Mouse (Mus musculus) cerebellum, adult 11-12 months (tissue): ENCODE measurements around the gene Gm42906.

Source experiments
- DNase-seq: peaks from one replicate; pipeline ENCODE4 v3.0.0; 2022

The Gm42906 gene

GRCm38 (mm10) chr5:151181288-151181687, 246.7 kb downstream of the Gm42906 start:
- DNase-seq = no peak

- no peak for DNase-seq
Measured at GRCm38 (mm10) chr5:151180176-151180785, 247.7 kb downstream of the Gm42906 start.

DNA sequence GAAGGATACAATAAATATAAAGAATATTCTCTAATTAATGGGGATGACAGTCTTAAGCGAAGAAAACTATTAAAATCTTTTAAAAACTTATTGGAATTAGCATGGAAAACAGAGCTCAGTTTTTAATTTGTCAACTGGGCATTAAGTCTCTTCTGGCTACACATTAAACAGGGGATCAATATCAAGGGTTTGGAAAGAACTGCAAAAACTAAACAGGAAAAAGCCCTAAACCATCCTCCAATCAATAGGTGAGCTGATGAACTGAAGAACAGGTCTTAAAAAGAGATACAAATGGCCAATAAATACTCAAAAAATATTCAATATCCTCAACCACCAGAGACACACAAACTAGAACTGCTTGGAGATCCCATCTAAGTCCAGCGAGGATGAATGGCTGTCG, 250.8 kb downstream of the Gm42906 start:
- DNase-seq = no peak

DNA sequence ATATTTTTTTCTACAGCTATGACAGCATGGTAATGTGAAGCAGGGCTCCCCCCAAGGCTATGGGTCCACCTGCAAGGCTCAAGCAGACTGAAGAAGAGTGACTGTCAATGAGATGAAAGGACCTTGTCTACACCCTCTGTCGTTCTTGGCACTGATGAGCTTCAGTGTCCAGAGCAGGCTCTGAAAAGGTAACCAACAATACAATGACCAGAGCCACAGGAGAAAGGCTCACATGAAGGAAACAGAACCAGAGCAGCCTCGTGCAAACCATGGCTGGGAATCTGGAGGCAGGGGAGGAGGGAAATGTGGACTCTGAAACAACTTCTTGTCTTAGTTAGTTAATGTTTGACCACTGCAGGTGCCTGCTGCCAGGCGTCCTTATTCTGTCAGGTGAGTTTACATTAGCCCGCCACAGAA, 252.1 kb downstream of the Gm42906 start:
- no peak for DNase-seq

- no peak for DNase-seq
Measured at GRCm38 (mm10) chr5:151174485-151175460, 253.2 kb downstream of the Gm42906 start.

GRCm38 (mm10) chr5:151173774-151174173, 254.2 kb downstream of the Gm42906 start:
- DNase-seq = no peak

DNA sequence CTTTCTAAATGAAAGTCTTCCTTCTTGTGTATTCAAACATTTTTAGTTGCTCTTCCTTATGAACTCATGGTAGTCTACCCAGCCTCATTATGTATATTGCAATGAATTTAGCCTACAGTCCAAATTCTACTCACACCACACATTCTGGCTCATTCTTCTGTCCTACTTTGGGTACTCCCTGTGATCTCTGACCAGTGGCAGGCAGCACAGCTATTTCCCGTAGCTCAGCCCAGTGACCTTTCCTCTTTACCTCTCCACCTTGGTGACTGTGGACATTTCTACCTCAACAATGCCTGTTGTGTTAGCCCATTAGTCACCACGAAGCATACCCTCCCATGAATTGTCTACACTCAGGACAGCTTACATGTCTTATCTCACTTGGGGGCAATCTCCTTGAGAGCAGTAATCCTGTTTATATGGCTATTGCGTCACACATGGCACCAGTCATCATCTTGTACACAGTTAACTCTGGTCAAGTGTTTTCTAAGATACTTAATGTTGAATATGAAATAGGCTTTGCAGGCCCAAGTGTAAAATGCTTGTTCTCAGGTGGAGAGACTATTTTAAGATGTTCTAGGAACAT, 257.7 kb downstream of the Gm42906 start:
- DNase-seq = no peak

DNA sequence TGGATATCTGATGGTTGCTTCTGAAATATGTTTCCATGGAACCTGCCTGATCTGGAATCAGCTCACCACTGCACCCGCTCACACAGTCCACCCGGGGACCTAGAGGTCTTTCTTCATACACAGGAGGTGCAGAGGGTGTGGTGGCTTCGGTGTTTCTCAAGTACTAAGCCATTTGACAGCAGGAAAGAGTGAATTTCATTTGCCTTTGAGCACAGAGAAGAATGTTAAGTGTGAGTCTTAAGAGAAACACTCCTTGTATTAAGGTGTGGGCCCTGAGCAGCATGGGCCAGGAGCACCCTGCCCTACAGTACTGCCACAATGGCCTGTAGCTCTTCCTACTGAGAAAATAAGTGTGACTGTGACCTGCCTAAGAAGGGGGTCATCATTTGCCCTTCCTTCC, 259.8 kb downstream of the Gm42906 start:
- DNase-seq = no peak

DNA sequence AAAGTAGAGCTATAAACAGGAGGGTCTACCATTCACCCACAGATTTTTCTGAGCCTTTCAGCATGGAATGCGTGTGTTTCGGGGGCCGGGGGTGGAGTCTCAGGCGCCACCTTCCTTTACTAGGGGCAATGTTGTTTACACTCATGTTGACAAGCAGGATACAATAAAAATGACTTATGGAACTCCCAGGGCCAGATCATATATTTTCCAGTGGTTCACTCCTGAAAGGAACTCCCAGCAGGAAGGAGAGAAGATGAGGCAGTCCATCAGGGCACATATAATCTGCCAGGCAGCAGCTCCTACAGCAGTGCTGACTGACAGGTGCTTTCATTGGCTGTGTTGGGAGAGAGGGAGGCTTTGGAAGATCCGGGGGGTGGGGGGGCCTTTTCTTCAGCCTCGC, 260.3 kb downstream of the Gm42906 start:
- no peak for DNase-seq

DNA sequence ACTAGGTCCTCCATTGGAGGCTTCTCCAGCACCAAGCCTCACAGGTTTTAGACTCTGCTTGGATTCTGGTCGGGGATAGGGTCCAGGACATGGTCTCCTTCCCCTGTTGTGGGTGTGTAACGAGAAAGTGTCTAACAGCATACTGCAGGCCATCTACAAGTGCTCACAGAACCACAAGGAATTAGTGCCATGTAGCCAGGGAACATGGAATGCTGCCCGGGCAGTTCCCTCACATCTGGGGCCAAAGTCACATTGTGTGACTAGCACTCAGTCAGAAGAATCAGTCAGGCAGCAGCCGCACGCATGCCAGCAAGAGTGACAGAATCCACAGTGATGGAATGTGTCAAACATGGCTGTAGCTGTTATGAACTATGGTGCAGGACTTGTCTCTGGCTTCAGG, 261.7 kb downstream of the Gm42906 start:
- DNase-seq = no peak

GRCm38 (mm10) chr5:151165381-151166016, 262.5 kb downstream of the Gm42906 start:
- DNase-seq = no peak

GRCm38 (mm10) chr5:151164815-151165214, 263.1 kb downstream of the Gm42906 start:
- no peak for DNase-seq

DNA sequence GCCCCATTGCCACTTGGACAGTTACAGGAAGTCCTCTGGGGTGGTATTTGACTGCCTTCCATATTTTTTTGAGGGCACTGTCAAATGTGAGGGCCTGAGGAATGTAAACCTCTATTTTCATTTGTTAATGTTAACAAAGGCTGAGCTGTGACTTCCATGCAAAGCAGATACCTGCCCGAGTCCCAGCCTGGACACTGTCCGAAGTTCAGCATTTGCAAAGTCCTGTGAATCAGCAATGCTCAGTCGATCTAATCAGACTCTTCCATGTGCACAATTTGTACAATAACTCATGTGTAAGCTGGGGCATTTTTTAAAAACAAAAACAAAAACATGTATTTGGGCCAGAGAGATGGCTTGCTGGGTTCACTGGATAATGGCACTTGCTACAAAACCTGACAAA, 265.3 kb downstream of the Gm42906 start:
- DNase-seq = no peak

GRCm38 (mm10) chr5:151155247-151155646, 272.7 kb downstream of the Gm42906 start:
- no peak for DNase-seq

DNA sequence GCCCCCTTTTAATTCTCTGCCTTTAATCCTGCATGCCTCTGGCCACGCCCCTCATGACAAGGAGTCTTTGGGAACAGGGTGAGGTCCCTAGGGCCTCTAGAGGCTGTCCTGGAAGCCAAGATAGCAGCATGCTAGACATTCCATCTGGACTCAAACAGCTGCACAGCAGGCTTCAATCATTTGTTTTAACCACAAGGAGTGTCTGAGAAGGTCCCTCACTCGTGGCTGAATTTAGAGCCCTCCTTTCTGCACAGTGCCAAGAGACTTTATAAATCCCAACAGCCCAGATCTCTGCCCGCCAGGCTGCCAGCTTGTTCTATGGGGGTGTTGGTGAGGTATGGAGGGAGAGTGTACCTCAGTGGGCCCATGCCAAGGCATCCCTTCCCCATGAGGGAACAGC, 273.2 kb downstream of the Gm42906 start:
- no peak for DNase-seq

DNA sequence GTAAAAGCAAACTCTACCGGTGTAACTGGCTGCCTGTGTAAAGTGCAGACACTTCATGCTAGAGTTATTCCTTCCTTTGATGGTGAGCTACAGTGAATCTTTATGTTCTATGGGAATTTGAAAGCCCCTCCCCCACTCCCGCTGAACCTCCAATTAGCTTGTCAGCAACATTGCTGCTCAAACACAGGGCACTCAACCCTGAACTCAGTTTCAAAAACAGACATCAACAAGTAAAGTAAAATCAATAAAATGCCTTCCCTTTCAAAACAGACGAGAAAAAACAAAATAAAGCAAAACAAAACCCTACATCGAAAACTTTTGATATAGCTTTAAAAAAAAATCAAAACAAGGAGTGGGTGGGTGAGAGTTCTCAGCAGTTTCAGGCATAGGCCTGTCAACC, 273.9 kb downstream of the Gm42906 start:
- DNase-seq = no peak

DNA sequence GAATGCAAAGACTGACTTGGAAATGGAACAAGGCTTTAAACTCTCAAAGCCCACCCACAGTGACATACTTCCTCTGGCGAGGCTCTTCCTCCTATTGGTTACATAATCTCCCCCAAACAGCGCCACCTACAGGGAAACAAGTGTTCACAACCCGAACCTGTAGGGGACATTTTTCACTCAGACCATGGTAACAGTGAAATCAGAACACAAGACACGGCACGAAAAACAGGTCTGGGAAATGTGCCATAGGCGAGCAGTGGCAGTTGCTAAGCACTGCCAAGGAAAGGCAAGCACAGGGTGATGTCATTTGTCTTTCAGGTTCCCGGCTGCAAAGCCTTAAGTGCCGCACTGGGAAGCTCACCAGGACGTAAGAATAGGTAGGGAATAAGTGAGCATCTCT, 276.4 kb downstream of the Gm42906 start:
- DNase-seq = peak; percentile 11

DNA sequence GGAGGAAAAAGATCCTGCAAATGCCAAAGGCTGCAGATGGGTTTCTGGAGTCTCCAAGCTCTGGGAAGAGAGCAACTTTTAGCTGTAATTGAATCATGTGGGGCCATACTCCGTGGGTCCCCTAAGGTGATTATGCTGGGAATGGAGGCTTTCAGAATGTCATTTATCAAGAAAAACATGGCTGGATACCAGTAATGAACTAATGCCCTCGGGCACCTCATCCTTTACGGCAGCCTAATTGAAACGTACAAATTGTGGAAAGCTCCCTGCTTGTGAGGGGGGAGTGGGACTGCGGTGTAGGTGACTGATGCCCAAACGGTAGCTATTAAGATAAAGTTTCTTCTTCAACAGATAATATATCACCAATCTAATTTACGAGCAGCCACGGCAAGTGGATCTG, 278.5 kb downstream of the Gm42906 start:
- DNase-seq = no peak

GRCm38 (mm10) chr5:151148079-151148478, 279.9 kb downstream of the Gm42906 start:
- DNase-seq = no peak

- no peak for DNase-seq
Measured at GRCm38 (mm10) chr5:151145807-151146206, 282.2 kb downstream of the Gm42906 start.

DNA sequence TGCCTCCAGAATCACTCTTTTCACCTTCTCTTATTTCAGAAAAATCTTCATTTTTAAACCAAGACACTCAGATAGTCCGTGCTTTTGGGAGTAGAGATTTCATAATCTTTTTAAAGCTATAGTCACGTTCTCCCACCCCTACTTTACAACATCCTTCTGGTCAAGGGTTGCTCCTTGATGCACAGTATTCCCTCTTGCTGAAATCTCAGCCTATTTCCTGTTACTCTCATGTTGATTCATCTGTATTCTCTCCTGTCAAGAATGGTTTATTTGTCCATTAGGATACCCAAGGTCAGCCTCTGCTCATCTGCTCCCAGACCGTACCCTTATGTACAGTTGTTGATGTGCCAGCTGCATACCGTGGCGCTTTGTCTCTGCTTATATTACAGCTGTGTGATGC, 284.0 kb downstream of the Gm42906 start:
- no peak for DNase-seq

DNA sequence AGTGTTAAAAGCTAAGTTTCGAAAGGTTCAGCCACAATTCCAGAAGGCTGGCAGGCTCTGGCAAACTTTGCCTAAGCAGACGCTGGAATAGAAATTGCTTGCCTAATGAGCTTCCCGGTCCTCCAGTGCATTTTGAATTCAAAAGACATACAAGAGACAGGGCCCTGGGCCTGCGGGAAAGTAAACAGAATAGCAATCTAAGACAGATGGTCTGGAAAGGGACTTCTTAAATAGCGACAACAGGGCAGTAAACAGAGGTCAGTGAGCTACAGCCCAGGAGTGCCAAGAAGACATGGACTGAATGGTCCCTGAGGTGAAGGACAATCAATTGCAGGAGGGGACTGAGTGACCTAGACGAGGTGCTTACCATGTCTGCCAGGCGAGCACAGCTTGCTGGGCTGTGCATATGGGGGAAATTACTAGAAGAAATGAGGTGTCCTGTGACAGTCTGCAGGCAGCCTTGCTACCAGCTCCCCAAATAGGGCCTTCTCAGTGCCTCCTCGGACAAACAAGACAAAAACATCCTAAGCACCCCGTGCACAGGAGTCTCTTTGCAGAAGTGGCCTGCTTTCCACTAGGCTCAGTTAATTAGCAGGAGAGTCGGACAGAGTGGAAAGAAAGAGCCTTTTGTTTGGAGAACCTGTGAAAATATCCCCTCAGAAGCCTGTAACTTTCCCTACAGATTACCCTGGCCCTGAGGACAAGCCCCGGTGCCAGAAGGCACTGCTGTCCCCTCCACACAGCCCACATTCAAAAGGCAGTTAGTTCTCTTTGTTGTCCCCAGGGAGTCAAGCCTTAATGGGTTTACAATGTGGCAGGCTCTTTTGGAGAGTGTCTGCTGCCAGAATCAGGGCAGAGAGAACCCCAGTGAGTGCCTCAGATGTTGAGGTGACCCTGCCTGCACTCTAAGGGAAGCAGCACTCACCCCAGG, 285.0 kb downstream of the Gm42906 start:
- peak; percentile 6 for DNase-seq
